Mouse (Mus musculus) MEL (cell line): ENCODE results near the gene Hlf. TPM values are rescaled to one million over a fixed set of nuclear protein-coding genes. Genes with fewer than 3 reads are reported as not detected.

Experiments used
- DNase-seq: peaks from one replicate; pipeline ENCODE4 v3.0.0; 2011; ENCODE audit warnings: low read depth, low spot score
- H3K27ac ChIP-seq: 2 replicates; pipeline ENCODE4 v1.5.1; 2012; ENCODE audit warnings: low read depth, mild to moderate bottlenecking, control low read depth, low read length, moderate library complexity; ENCODE audit not compliant: control insufficient read depth
- H3K27me3 ChIP-seq, 2 experiments: fragments of 150-350 bp in 1 of 2; sonication (generic) in 1 of 2; 2 replicates each; pipeline ENCODE4 v1.6.1; 2012; ENCODE audit warnings: low read length in 2 of 2, mild to moderate bottlenecking in 2 of 2, improper control_type of control experiment in 1 of 2, moderate library complexity in 1 of 2; ENCODE audit not compliant: insufficient read depth in 2 of 2, control insufficient read depth in 1 of 2
- H3K36me3 ChIP-seq, 2 experiments: 2 replicates each; pipeline ENCODE4 v1.6.1; 2012 to 2014; ENCODE audit warnings: low read length in 2 of 2, improper control_type of control experiment in 1 of 2, inconsistent platforms in 1 of 2, mild to moderate bottlenecking in 1 of 2; ENCODE audit not compliant: insufficient read depth in 2 of 2, control insufficient read depth in 1 of 2
- H3K4me1 ChIP-seq, 2 experiments: fragments of 150-350 bp in 1 of 2; sonication (generic) in 1 of 2; 2 replicates each; pipeline ENCODE4 v1.6.1; 2012; ENCODE audit warnings: low read length in 2 of 2, improper control_type of control experiment in 1 of 2, mild to moderate bottlenecking in 1 of 2; ENCODE audit not compliant: insufficient read depth in 2 of 2, control insufficient read depth in 1 of 2
- H3K4me3 ChIP-seq, 2 experiments: fragments of 150-350 bp in 1 of 2; sonication (generic) in 1 of 2; 2 replicates each; pipeline ENCODE4 v1.5.1; 2012; ENCODE audit warnings: low read depth in 2 of 2, low read length in 2 of 2, mild to moderate bottlenecking in 2 of 2, moderate library complexity in 2 of 2, control low read depth in 1 of 2, improper control_type of control experiment in 1 of 2; ENCODE audit not compliant: control insufficient read depth in 1 of 2, insufficient read depth in 1 of 2
- H3K79me2 ChIP-seq: 2 replicates; pipeline ENCODE4 v1.6.1; 2012; ENCODE audit warnings: mild to moderate bottlenecking, low read length, moderate library complexity; ENCODE audit not compliant: control insufficient read depth, poor library complexity, insufficient read depth
- H3K9ac ChIP-seq: 2 replicates; pipeline ENCODE4 v1.6.1; 2012; ENCODE audit warnings: low read depth, mild to moderate bottlenecking, control low read depth, low read length, moderate library complexity; ENCODE audit not compliant: control insufficient read depth, poor library complexity, severe bottlenecking
- H3K9me3 ChIP-seq: fragments of 150-350 bp; sonication (generic); replicated peaks from 2 replicates; pipeline ENCODE4 v1.6.1; 2012; ENCODE audit warnings: mild to moderate bottlenecking, low read length, improper control_type of control experiment, moderate library complexity; ENCODE audit not compliant: insufficient read depth
- CHD1 ChIP-seq: IDR thresholded peaks from 2 replicates; pipeline ENCODE4 v1.6.1; 2012; ENCODE audit warnings: low read depth, mild to moderate bottlenecking, inconsistent platforms, low read length, improper control_type of control experiment
- CHD2 ChIP-seq: IDR thresholded peaks from 2 replicates; pipeline ENCODE4 v1.6.1; 2011; ENCODE audit warnings: low read length, improper control_type of control experiment
- CTCF ChIP-seq, 3 experiments: IDR thresholded peaks in 2 of 3; conservative IDR thresholded peaks in 1 of 3; 2 replicates each; pipeline ENCODE4 v1.5.1; 2011 to 2012; ENCODE audit warnings: low read length in 3 of 3, low read depth in 2 of 3, mild to moderate bottlenecking in 2 of 3, improper control_type of control experiment in 1 of 3, inconsistent platforms in 1 of 3, mixed read lengths in 1 of 3, moderate library complexity in 1 of 3; ENCODE audit not compliant: control insufficient read depth in 1 of 3, insufficient read depth in 1 of 3, poor library complexity in 1 of 3, severe bottlenecking in 1 of 3
- E2F4 ChIP-seq: IDR thresholded peaks from 2 replicates; pipeline ENCODE4 v1.6.1; 2011; ENCODE audit warnings: low read depth, low read length, improper control_type of control experiment, borderline replicate concordance
- ETS1 ChIP-seq: IDR thresholded peaks from 2 replicates; pipeline ENCODE4 v1.6.1; 2012; ENCODE audit warnings: low read depth, mild to moderate bottlenecking, inconsistent platforms, low read length, improper control_type of control experiment, moderate library complexity
- HCFC1 ChIP-seq: IDR thresholded peaks from 2 replicates; pipeline ENCODE4 v1.6.1; 2012; ENCODE audit warnings: low read depth, mild to moderate bottlenecking, inconsistent platforms, low read length, improper control_type of control experiment, moderate library complexity
- MAFK ChIP-seq: IDR thresholded peaks from 2 replicates; pipeline ENCODE4 v1.6.1; 2011; ENCODE audit warnings: low read depth, mild to moderate bottlenecking, low read length, improper control_type of control experiment, borderline replicate concordance
- MAX ChIP-seq: IDR thresholded peaks from 2 replicates; pipeline ENCODE4 v1.6.1; 2011; ENCODE audit warnings: low read length, improper control_type of control experiment
- MAZ ChIP-seq: IDR thresholded peaks from 2 replicates; pipeline ENCODE4 v1.6.1; 2012; ENCODE audit warnings: low read depth, mild to moderate bottlenecking, inconsistent platforms, low read length, improper control_type of control experiment
- MEF2A ChIP-seq: IDR thresholded peaks from 2 replicates; pipeline ENCODE4 v1.6.1; 2014; ENCODE audit warnings: low read depth, mild to moderate bottlenecking, inconsistent platforms, low read length, improper control_type of control experiment; ENCODE audit not compliant: poor library complexity, insufficient replicate concordance, severe bottlenecking; ENCODE audit errors: extremely low read depth
- MYB ChIP-seq: IDR thresholded peaks from 2 replicates; pipeline ENCODE4 v1.6.1; 2011; ENCODE audit warnings: mild to moderate bottlenecking, low read depth, low read length, improper control_type of control experiment
- NELFE ChIP-seq: IDR thresholded peaks from 2 replicates; pipeline ENCODE4 v1.6.1; 2011; ENCODE audit warnings: low read depth, low read length, improper control_type of control experiment
- NRF1 ChIP-seq: IDR thresholded peaks from 2 replicates; pipeline ENCODE4 v1.6.1; 2014; ENCODE audit warnings: low read depth, mild to moderate bottlenecking, inconsistent platforms, low read length, improper control_type of control experiment, moderate library complexity; ENCODE audit not compliant: poor library complexity, insufficient read depth, severe bottlenecking
- POLR2A ChIP-seq, 2 experiments: IDR thresholded peaks; 2 replicates each; pipeline ENCODE4 v1.6.1; 2011 to 2012; ENCODE audit warnings: low read length in 2 of 2, mild to moderate bottlenecking in 2 of 2, control low read depth in 1 of 2, improper control_type of control experiment in 1 of 2, low read depth in 1 of 2, moderate library complexity in 1 of 2; ENCODE audit not compliant: control insufficient read depth in 1 of 2, insufficient read depth in 1 of 2, poor library complexity in 1 of 2
- POLR2AphosphoS2 ChIP-seq: IDR thresholded peaks from 2 replicates; pipeline ENCODE4 v1.6.1; 2011; ENCODE audit warnings: low read length, improper control_type of control experiment
- UBTF ChIP-seq: IDR thresholded peaks from 2 replicates; pipeline ENCODE4 v1.6.1; 2012; ENCODE audit warnings: low read depth, mild to moderate bottlenecking, inconsistent platforms, low read length, improper control_type of control experiment, moderate library complexity, borderline replicate concordance; ENCODE audit not compliant: insufficient read depth
- USF1 ChIP-seq: IDR thresholded peaks from 2 replicates; pipeline ENCODE4 v1.6.1; 2014; ENCODE audit warnings: low read depth, mild to moderate bottlenecking, inconsistent platforms, low read length, improper control_type of control experiment, moderate library complexity
- ZC3H11A ChIP-seq: IDR thresholded peaks from 2 replicates; pipeline ENCODE4 v1.6.1; 2012; ENCODE audit warnings: low read depth, mild to moderate bottlenecking, inconsistent platforms, low read length, improper control_type of control experiment
- ZNF384 ChIP-seq: IDR thresholded peaks from 2 replicates; pipeline ENCODE4 v1.6.1; 2012; ENCODE audit warnings: low read depth, mild to moderate bottlenecking, inconsistent platforms, low read length, improper control_type of control experiment
- polyA plus RNA-seq, 2 experiments: library from polyadenylated mRNA; stranded (reverse) in 1 of 2; unstranded in 1 of 2; fragments of >175 nt in 1 of 2; fragments of >200 nt in 1 of 2; gene quantifications; 2 replicates each; pipeline versions ENCODE4 v1.2.1 to v1.2.4; 2012; ENCODE audit warnings: low replicate concordance in 2 of 2, low read depth in 1 of 2; ENCODE audit not compliant: insufficient read length in 2 of 2, insufficient read depth in 1 of 2, missing spikeins in 1 of 2
- total RNA-seq: library from RNA; depleted of rRNA; stranded (reverse); fragments of 300-350 nt; gene quantifications from 2 replicates; pipeline ENCODE4 v1.2.3, GENCODE M21; 2012

Hlf gene
- total and polyA plus RNA-seq, 3 experiments: 0.42 to 1.5 TPM; not detected in 1

- no peaks in the 10 kb centered on the region for H3K79me2 ChIP-seq
- no peak for TF ChIP-seq MAX
- TF ChIP-seq MEF2A: no peak
- TF ChIP-seq HCFC1: no peak
- no peak for TF ChIP-seq NELFE
- TF ChIP-seq UBTF: no peak
- no peak for TF ChIP-seq MAZ
- no peak for TF ChIP-seq ZC3H11A
- TF ChIP-seq, all 39 proteins: peak for 0
- H3K4me1 ChIP-seq: no peaks in the 10 kb centered on the region
- H3K27me3 ChIP-seq: no peaks in the 10 kb centered on the region
- H3K9ac ChIP-seq: no peak overlapping the region
- no peaks in the 10 kb centered on the region for H3K36me3 ChIP-seq
- no peak for DNase-seq
- H3K27ac ChIP-seq: no peak overlapping the region
- H3K9me3 ChIP-seq: no peaks in the 10 kb centered on the region
- H3K4me3 ChIP-seq: no peak overlapping the region
These were observed 47.8 kb downstream of the Hlf start for GRCm38 (mm10) chr11:90342858-90343257.

- no peaks in the 10 kb centered on the region for H3K27me3 ChIP-seq
- TF ChIP-seq MAFK (no peak), POLR2A (IDR thresholded peaks at IDR 0.05; ENCODE audit: control insufficient read depth in 1 of 2, insufficient read depth in 1 of 2, low read depth in 1 of 2, low read length in 2 of 2, poor library complexity in 1 of 2) (no peak), MYB (no peak), USF1 (no peak), E2F4 (no peak), ZC3H11A (no peak), CHD1 (no peak), ZNF384 (no peak), CHD2 (no peak), NELFE (no peak), NRF1 (no peak), CTCF (IDR thresholded peaks at IDR 0.05 in 2 of 3, conservative IDR thresholded peaks at IDR 0.05 in 1 of 3; ENCODE audit: control insufficient read depth in 1 of 3, insufficient read depth in 1 of 3, low read depth in 2 of 3, low read length in 3 of 3, poor library complexity in 1 of 3, severe bottlenecking in 1 of 3) (no peak), POLR2AphosphoS2 (no peak), ETS1 (no peak)
- TF ChIP-seq, all 39 proteins: peak for 0
- Histone ChIP-seq H3K36me3 (no peaks in the 10 kb centered on the region), H3K9ac (no peak overlapping the region), H3K79me2 (no peaks in the 10 kb centered on the region), H3K4me3 (no peak overlapping the region), H3K4me1 (no peaks in the 10 kb centered on the region), H3K27ac (no peak overlapping the region), H3K9me3 (no peaks in the 10 kb centered on the region)
- no peak for DNase-seq
These were observed 48.4 kb downstream of the Hlf start for GRCm38 (mm10) chr11:90342267-90342666.
